Mouse (Mus musculus): ENCODE data around the gene Sez6l. TPM values are rescaled to one million over a fixed set of nuclear protein-coding genes. Genes with fewer than 3 reads are reported as not detected.

Sez6l gene
- polyA plus RNA-seq, 1 experiment = 114 TPM

DNA sequence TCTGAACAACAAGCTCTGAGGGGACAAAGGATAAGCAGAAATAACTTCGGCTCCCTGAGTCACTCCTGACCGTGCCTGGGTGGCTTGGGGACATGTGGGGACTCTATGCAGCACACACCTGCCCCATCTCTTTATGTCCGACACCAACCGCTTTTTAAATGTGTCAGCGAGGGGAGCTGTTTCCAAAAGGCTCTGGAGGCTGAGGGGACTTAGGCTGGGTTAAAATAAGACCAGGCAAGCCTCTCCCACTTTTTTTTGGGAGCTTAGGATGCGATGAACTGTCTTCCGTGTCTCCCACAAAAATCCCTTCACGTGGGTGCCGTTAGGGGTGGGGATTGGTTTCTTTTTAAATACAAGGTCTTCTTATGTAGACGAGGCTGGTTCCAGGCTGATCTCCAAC, 22.5 kb downstream of the Sez6l start:
- no peak for TF ChIP-seq POLR2A (IDR thresholded peaks at IDR 0.05; ENCODE audit: borderline replicate concordance, extremely low read depth, insufficient read depth, insufficient read length, poor library complexity, severe bottlenecking)
- TF ChIP-seq CTCF (IDR thresholded peaks at IDR 0.05; ENCODE audit: borderline replicate concordance, extremely low read depth, insufficient read depth, insufficient read length) = no peak
- DNase-seq (ENCODE audit: low read depth) = no peak

DNA sequence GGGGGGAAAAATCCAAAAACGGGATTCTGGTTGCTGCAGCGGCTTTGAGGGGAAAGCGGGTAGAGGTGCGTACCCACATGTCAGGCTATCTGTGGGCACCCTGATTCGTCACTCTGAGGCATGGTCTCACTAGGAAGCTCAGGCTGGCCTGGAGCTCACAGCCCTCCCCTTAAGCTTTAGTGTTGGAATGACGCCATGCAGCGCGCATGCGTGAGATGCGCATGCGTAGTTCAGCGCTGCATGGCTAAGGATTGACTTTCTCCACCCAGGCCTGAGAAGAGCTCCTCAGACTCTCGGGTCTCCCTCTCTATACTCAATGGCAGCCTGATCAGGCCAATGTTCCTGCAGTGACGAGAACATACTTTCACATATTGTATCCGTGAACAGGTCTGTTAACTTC, 24.2 kb downstream of the Sez6l start:
- TF ChIP-seq CTCF (IDR thresholded peaks at IDR 0.05; ENCODE audit: borderline replicate concordance, extremely low read depth, insufficient read depth, insufficient read length) (no peak), POLR2A (IDR thresholded peaks at IDR 0.05; ENCODE audit: borderline replicate concordance, extremely low read depth, insufficient read depth, insufficient read length, poor library complexity, severe bottlenecking) (no peak)

DNA sequence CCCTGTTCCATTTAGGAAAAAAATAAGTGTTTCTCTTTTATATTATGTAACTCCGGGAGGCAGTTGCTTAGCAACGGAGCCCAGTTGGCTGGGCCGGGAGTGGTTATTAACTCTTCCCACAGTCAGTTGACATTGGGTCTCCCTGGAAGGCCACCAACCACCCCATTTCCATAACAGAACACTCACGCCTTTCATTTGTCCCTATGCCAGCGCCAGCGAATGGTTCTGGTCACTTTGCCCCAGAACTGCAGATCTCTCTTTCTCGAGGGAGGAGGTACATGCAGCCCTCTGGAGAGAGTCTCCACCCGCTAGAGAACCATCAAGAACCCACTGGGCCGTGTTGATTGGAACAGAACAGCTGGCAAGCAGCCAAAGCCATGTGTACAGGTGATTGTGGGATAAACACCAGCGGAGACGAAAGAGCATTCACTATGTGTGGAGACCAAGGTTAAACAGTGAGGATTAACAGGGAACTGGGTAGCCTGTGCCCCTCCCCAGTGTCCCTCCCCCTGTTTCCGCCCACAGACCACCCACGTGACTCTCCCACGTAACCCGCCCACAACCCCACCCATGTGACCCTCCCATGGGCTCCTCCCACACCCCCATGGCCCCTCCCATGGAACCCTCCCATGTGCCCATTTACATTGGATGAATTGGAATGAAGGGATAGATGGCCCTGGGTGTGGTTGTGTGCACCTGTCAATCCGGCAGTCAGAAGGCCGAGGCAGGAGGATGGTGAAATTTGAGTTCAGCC, 24.8 kb downstream of the Sez6l start:
- TF ChIP-seq CTCF (IDR thresholded peaks at IDR 0.05; ENCODE audit: borderline replicate concordance, extremely low read depth, insufficient read depth, insufficient read length) (no peak), POLR2A (IDR thresholded peaks at IDR 0.05; ENCODE audit: borderline replicate concordance, extremely low read depth, insufficient read depth, insufficient read length, poor library complexity, severe bottlenecking) (no peak)
- DNase-seq (ENCODE audit: low read depth) = peak; percentile 92

More for the DNA sequence above, 24.2 kb downstream of the Sez6l start:
- no peak for DNase-seq (ENCODE audit: low read depth)

DNA sequence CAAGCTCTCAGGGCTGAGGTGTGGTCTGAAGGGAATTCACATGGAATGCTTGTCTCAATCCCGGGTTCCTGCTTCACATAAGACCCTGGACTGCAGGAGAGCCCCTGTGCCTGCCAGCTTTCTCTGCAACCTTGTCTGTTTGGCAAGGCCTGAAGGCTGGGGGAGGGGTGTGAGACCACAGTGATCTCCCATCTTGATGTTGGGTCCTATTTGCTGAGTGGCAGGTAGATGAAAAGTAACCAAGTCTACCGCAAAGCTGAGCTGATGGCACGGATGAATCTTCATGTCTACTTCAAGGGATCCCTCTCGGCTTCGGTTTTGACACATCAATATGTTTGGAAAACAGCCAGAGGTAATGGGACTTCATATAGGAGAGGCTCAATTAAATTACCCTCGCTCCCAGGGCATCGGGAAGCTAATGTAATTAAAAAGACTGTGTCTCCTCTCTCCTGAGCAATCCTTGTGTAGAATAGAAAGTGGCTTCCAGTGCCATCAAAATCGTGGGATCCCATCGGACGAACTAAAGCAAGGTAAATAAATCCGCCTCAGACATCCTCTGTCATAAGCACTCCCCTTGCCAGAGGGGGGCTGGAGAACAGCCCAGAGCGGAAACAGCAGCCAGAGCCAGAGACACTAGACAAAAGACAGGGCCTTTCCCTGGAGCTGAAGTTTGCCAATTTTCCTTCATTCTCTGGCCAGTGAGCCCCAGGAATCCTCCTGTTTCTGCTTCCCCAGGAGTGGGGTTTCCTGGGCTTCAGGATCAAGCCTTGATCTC, 28.0 kb downstream of the Sez6l start:
- peak; percentile 91 for DNase-seq (ENCODE audit: low read depth)
- TF ChIP-seq POLR2A (IDR thresholded peaks at IDR 0.05; ENCODE audit: borderline replicate concordance, extremely low read depth, insufficient read depth, insufficient read length, poor library complexity, severe bottlenecking) = no peak
- TF ChIP-seq CTCF (IDR thresholded peaks at IDR 0.05; ENCODE audit: borderline replicate concordance, extremely low read depth, insufficient read depth, insufficient read length) = no peak

DNA sequence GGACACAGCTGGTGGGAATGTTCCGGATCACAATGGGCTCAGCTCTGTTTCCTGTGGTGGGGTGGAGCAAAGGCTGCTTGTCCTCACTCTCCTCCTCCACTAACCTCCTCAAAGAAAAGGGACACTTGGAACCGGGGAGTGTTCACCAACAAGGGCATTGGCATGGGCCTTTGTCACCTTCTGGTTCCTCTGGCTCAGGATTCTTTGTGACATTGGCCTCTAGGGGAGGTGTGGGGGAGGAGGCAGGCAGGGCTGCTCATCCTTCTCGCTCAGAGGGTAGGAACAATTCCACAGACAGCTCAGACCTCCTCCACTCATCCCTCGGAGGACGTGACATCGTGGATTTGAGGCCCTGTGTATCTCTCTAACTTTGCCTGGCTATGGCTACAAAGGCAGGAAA, 30.2 kb downstream of the Sez6l start:
- no peak for DNase-seq (ENCODE audit: low read depth)
- TF ChIP-seq CTCF (IDR thresholded peaks at IDR 0.05; ENCODE audit: borderline replicate concordance, extremely low read depth, insufficient read depth, insufficient read length) = no peak
- no peak for TF ChIP-seq POLR2A (IDR thresholded peaks at IDR 0.05; ENCODE audit: borderline replicate concordance, extremely low read depth, insufficient read depth, insufficient read length, poor library complexity, severe bottlenecking)

DNA sequence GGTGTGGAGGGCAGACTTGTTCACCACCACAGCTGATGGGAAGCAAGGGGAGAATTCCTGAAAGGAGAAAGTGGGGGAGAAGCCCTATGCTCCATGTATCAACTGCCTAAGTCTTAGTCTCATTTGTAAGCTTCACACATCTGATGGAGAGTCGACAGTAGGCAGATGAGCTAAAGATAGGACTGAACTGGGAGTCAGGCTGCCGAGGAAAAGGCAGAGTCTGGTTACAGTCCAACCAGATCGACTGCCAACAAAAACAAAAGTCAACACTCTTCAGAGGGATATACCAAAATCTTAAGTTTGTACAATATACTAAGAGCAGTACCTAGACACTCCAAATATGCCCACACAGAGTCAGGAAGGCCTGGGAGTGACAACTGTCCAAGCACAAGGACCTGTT, 38.7 kb downstream of the Sez6l start:
- DNase-seq (ENCODE audit: low read depth) = no peak
- TF ChIP-seq CTCF (IDR thresholded peaks at IDR 0.05; ENCODE audit: borderline replicate concordance, extremely low read depth, insufficient read depth, insufficient read length) (no peak), POLR2A (IDR thresholded peaks at IDR 0.05; ENCODE audit: borderline replicate concordance, extremely low read depth, insufficient read depth, insufficient read length, poor library complexity, severe bottlenecking) (no peak)

DNA sequence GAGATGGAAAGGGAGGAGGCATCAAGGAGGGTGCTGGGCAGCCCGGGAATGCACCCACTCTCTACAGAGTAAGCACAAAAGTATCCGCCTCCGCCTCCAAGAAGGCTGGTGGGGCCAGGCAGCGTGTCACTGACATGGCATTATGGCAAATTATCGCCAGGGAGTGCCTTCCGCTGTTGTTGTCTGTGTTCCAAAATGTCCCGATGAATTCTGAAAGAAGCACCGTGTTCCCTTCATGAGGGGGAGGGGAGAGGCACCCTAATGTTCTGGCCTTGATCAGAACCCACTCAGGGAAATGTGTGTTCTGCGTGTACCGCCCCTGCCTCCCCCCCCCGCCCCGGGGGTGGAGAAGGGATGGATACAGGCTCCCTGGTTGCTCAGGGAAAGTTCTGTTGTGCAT, 41.1 kb downstream of the Sez6l start:
- DNase-seq (ENCODE audit: low read depth) = no peak
- no peak for TF ChIP-seq POLR2A (IDR thresholded peaks at IDR 0.05; ENCODE audit: borderline replicate concordance, extremely low read depth, insufficient read depth, insufficient read length, poor library complexity, severe bottlenecking)
- TF ChIP-seq CTCF (IDR thresholded peaks at IDR 0.05; ENCODE audit: borderline replicate concordance, extremely low read depth, insufficient read depth, insufficient read length) = no peak

DNA sequence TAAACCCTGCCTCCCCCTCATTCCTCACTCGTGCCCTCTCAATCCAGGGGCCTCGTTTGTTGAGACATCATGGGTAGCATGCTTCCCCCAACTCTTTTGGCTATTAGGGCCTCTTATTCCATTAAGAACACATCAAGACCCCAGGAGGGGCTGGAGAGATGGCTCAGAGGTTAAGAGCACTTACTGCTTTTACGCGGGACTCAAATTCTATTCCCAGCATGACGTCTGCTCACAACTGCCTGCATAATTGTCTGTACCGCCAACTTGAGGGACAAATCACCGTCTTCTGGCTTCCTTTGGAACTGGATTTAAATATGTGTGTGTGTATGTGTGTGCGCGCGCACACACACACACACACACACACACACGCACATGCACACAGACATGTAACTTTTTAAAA, 42.8 kb downstream of the Sez6l start:
- TF ChIP-seq POLR2A (IDR thresholded peaks at IDR 0.05; ENCODE audit: borderline replicate concordance, extremely low read depth, insufficient read depth, insufficient read length, poor library complexity, severe bottlenecking) (no peak), CTCF (IDR thresholded peaks at IDR 0.05; ENCODE audit: borderline replicate concordance, extremely low read depth, insufficient read depth, insufficient read length) (no peak)
- DNase-seq (ENCODE audit: low read depth) = peak; percentile 57

DNA sequence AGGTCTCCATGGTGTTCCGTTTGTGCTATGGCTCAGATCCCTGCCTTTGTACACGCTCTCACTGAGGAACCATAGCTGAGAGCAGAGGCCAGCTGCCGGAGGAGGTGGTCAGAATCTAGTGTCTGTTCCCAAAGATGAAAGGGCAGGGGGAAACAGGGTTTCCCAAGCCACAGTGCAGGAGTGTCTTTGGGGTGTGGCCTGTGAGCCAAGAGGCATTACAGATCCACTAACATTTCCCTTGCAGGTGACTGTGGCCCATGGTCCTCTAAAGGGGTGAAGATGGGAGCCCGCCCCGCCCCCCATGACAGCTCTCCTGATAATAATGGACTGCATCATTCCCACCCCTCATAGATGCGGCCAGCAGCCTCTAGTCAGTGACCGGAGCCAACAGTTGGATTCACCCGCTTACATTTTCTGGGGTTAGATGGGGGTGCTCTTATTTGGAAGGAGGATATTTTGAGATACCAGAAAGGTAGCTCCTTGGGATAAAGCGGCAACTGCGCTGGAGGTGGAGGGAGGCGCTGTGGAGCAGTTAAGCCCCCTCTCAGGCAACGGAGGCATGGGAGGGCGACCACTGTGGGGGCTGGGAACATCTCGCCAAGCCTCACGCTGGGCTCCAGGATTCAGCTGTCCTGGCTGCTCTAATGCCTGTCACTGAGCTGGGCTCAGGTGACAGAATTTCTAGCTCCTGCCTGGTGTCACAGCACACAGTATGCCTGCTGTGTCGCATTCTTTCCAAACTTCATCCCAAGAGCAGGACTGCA, 43.5 kb downstream of the Sez6l start:
- TF ChIP-seq CTCF (IDR thresholded peaks at IDR 0.05; ENCODE audit: borderline replicate concordance, extremely low read depth, insufficient read depth, insufficient read length) (no peak), POLR2A (IDR thresholded peaks at IDR 0.05; ENCODE audit: borderline replicate concordance, extremely low read depth, insufficient read depth, insufficient read length, poor library complexity, severe bottlenecking) (no peak)
- DNase-seq (ENCODE audit: low read depth) = no peak

DNA sequence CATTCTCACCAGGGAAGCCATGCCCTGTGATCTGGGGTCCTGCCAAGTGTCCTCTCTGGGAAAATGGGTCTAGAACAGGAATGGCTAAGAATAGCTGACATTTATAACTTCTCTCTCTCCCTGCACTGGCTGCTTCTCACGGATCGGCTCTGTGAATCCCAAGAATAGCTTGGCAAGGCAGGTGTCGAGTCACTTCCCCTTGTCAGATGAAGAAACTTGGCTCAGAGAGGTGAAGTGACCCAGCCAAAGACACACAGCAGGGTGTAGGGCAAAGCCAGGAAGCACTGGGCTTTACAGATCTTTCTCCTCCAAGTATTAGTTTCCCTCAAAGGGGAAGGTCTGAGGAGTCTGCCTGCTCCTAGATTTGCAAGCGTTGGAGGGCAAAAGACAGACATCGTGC, 44.1 kb downstream of the Sez6l start:
- DNase-seq (ENCODE audit: low read depth) = no peak
- TF ChIP-seq POLR2A (IDR thresholded peaks at IDR 0.05; ENCODE audit: borderline replicate concordance, extremely low read depth, insufficient read depth, insufficient read length, poor library complexity, severe bottlenecking) = no peak
- TF ChIP-seq CTCF (IDR thresholded peaks at IDR 0.05; ENCODE audit: borderline replicate concordance, extremely low read depth, insufficient read depth, insufficient read length) = no peak

DNA sequence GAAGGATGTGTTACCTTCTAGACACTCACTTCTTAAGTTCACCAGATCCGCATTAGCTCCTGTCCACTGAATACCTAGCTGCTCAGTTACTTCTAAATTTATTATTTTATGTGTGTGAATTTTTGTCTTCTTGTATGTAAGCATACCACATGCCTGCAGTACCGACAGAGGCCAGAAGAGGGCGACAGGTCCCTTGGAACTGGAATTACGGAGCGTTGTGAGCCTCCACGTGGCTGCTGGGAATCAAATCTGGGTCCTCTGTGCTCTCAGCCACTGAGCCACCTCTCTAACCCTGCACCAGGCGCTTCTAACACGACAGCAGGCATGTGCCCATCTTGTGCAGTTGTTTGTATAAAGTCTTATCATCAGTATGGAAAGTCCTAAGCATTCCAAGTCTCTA, 44.8 kb downstream of the Sez6l start:
- no peak for DNase-seq (ENCODE audit: low read depth)
- TF ChIP-seq CTCF (IDR thresholded peaks at IDR 0.05; ENCODE audit: borderline replicate concordance, extremely low read depth, insufficient read depth, insufficient read length) (peak; percentile 51), POLR2A (IDR thresholded peaks at IDR 0.05; ENCODE audit: borderline replicate concordance, extremely low read depth, insufficient read depth, insufficient read length, poor library complexity, severe bottlenecking) (no peak)
